Mouse (Mus musculus): ENCODE measurements at regions not wholly inside any gene's neighbourhood (a gene's known extent, or its start where the extent isn't known, plus 50 kb on each side); places are given as distances from the start of the nearest gene placed in this dataset.

DNA sequence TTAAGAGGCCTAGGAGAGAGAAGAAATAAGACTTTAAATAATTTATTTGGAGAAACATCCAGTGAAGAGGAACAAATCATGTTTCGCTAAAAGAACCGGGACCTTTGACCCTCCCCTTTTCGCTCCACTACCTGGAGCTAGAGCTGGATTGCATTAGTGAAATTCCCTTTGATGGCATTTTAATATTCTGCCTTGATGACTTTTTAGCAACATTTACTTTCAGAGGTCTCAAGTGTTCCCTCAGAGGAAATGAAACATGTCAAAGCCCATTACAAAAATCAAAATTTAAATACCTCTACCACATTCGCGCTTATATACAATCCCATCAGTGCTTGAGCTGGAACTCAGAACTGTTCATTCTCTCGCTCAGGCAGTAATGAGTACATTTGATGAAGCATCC lies 297.0 kb upstream of the Gm10295 start:
- TF ChIP-seq CTCF (IDR thresholded peaks at IDR 0.05; ENCODE audit: insufficient read depth, low read depth, low read length), result no peak
- no peak for TF ChIP-seq POLR2A (IDR thresholded peaks at IDR 0.05; ENCODE audit: insufficient read depth, low read depth, low read length)

Measured in olfactory bulb, adult 2 months (tissue).